Mouse (Mus musculus): ENCODE results near the gene Gm10392.
"Not testable (repeated sequence)": the region's sequence is repeated elsewhere in the genome, so short reads cannot be mapped to it uniquely, and the experiment has no call there.

Gene Gm10392

GRCm38 (mm10) chr11:77519043-77519442, at the start of gene Gm10392:
Gene Gm10392, minus strand, starts transcription at chr11:77519198.
- peak; percentile 74 to 83 for DNase-seq (ENCODE audit: low read depth in 2 of 2, low spot score in 2 of 2)

- DNase-seq (ENCODE audit: low read depth in 2 of 2, low spot score in 2 of 2): no peak
Measured at GRCm38 (mm10) chr11:77545261-77545660, 26.3 kb upstream of the Gm10392 start.

- DNase-seq (ENCODE audit: low read depth in 2 of 2, low spot score in 2 of 2): no peak
Measured at GRCm38 (mm10) chr11:77532202-77532846, 13.3 kb upstream of the Gm10392 start.

- no peak for DNase-seq (ENCODE audit: low read depth in 2 of 2, low spot score in 2 of 2)
Measured at GRCm38 (mm10) chr11:77530862-77531261, 11.9 kb upstream of the Gm10392 start.

GRCm38 (mm10) chr11:77529644-77530043, 10.6 kb upstream of the Gm10392 start:
- no peak for DNase-seq (ENCODE audit: low read depth in 2 of 2, low spot score in 2 of 2)

- DNase-seq (ENCODE audit: low read depth in 2 of 2, low spot score in 2 of 2): not testable (repeated sequence)
Measured at GRCm38 (mm10) chr11:77528420-77528819, 9.4 kb upstream of the Gm10392 start.

GRCm38 (mm10) chr11:77525804-77526486, 6.9 kb upstream of the Gm10392 start:
- DNase-seq (ENCODE audit: low read depth in 2 of 2, low spot score in 2 of 2): no peak

- DNase-seq (ENCODE audit: low read depth in 2 of 2, low spot score in 2 of 2): no peak
Measured at GRCm38 (mm10) chr11:77520601-77521529, 1.9 kb upstream of the Gm10392 start.

GRCm38 (mm10) chr11:77518051-77518798, 773 bp downstream of the Gm10392 start:
- DNase-seq (ENCODE audit: low read depth in 2 of 2, low spot score in 2 of 2): peak in 1 of 2 experiments; percentile 28

- DNase-seq (ENCODE audit: low read depth in 2 of 2, low spot score in 2 of 2): no peak
Measured at GRCm38 (mm10) chr11:77516553-77517425, 2.2 kb downstream of the Gm10392 start.

- DNase-seq (ENCODE audit: low read depth in 2 of 2, low spot score in 2 of 2): no peak
Measured at GRCm38 (mm10) chr11:77515637-77516552, 3.1 kb downstream of the Gm10392 start, which contains the start of gene Trp53i13. Gene Trp53i13, minus strand, starts transcription at chr11:77515980.

- DNase-seq (ENCODE audit: low read depth in 2 of 2, low spot score in 2 of 2): peak; percentile 45 to 48
Measured at GRCm38 (mm10) chr11:77514832-77515636, 4.0 kb downstream of the Gm10392 start, which contains the start of gene Abhd15. Gene Abhd15, plus strand, starts transcription at chr11:77515121.

- DNase-seq (ENCODE audit: low read depth in 2 of 2, low spot score in 2 of 2): peak in 1 of 2 experiments; percentile 17
Measured at GRCm38 (mm10) chr11:77514281-77514831, 4.6 kb downstream of the Gm10392 start.

GRCm38 (mm10) chr11:77513811-77514170, 5.2 kb downstream of the Gm10392 start:
- no peak for DNase-seq (ENCODE audit: low read depth in 2 of 2, low spot score in 2 of 2)

- peak; percentile 78 to 84 for DNase-seq (ENCODE audit: low read depth in 2 of 2, low spot score in 2 of 2)
Measured at GRCm38 (mm10) chr11:77512891-77513810, 5.8 kb downstream of the Gm10392 start.

- DNase-seq (ENCODE audit: low read depth in 2 of 2, low spot score in 2 of 2): no peak
Measured at GRCm38 (mm10) chr11:77511336-77511735, 7.7 kb downstream of the Gm10392 start.
